Mouse (Mus musculus) lung, postnatal 0 days (tissue): ENCODE data around the gene Unc5c. TPM values are rescaled to one million over a fixed set of nuclear protein-coding genes. Genes with fewer than 3 reads are reported as not detected.

Source experiments
- ATAC-seq: fragments of 200-750 bp; cut with Nextera tagmentation; 2 replicates; pipeline ENCODE4 v1.8.0; 2017; ENCODE audit warnings: moderate library complexity
- DNase-seq: peaks from one replicate; pipeline ENCODE4 v3.0.0-alpha.2; 2016; ENCODE audit warnings: low spot score
- H3K27ac ChIP-seq: fragments of 300-500 bp; sonication (generic); 2 replicates; pipeline ENCODE4 v1.5.1; 2014; ENCODE audit warnings: antibody characterized with exemption, mild to moderate bottlenecking, low read length, mixed read lengths
- H3K27me3 ChIP-seq: fragments of 300-500 bp; sonication (generic); replicated peaks from 2 replicates; pipeline ENCODE4 v1.6.1; 2014; ENCODE audit warnings: low read length, mixed read lengths; ENCODE audit not compliant: insufficient read depth
- H3K36me3 ChIP-seq: fragments of 300-500 bp; sonication (generic); 2 replicates; pipeline ENCODE4 v1.6.1; 2014; ENCODE audit warnings: low read length, mixed read lengths; ENCODE audit not compliant: insufficient read depth
- H3K4me1 ChIP-seq: fragments of 300-500 bp; sonication (generic); 2 replicates; pipeline ENCODE4 v1.6.1; 2014; ENCODE audit warnings: antibody characterized with exemption, low read depth, low read length, mixed read lengths; ENCODE audit not compliant: insufficient read depth
- H3K4me2 ChIP-seq: fragments of 300-500 bp; sonication (generic); replicated peaks from 2 replicates; pipeline ENCODE4 v1.6.1; 2014; ENCODE audit warnings: low read depth, mild to moderate bottlenecking, low read length, moderate library complexity, mixed read lengths
- H3K4me3 ChIP-seq: fragments of 300-500 bp; sonication (generic); 2 replicates; pipeline ENCODE4 v1.5.1; 2014; ENCODE audit warnings: low read depth, low read length
- H3K9ac ChIP-seq: fragments of 300-500 bp; sonication (generic); replicated peaks from 2 replicates; pipeline ENCODE4 v1.6.1; 2014; ENCODE audit warnings: low read depth, mild to moderate bottlenecking
- H3K9me3 ChIP-seq: fragments of 300-500 bp; sonication (generic); 2 replicates; pipeline ENCODE4 v1.6.1; 2016; ENCODE audit warnings: low read length, mixed read lengths
- CTCF ChIP-seq: IDR thresholded peaks from 2 replicates; pipeline ENCODE4 v1.5.1; 2016; ENCODE audit warnings: antibody characterized with exemption, mild to moderate bottlenecking
- EP300 ChIP-seq: IDR thresholded peaks from 2 replicates; pipeline ENCODE4 v1.6.1; 2016; ENCODE audit warnings: antibody characterized with exemption, mild to moderate bottlenecking, control low read depth
- WGBS: fragments of 180-500 bp; shearing (Covaris S2); extraction: QIAGEN DNeasy Blood & Tissue Kit; methylation state at CpG from one replicate; pipeline ENCODE4 v1.1.7; 2014; 5-methylcytosine and 5-hydroxymethylcytosine counted together
- polyA plus RNA-seq: library from polyadenylated mRNA; unstranded; fragments of >200 nt; fragmentation: Nextera tagmentation; extraction: Ambion mirVana; gene quantifications from 2 replicates; pipeline ENCODE4 v1.2.1, GENCODE M21; 2015

The Unc5c gene
- polyA plus RNA-seq, 1 experiment from 2014 or later, result 6.5 TPM

DNA sequence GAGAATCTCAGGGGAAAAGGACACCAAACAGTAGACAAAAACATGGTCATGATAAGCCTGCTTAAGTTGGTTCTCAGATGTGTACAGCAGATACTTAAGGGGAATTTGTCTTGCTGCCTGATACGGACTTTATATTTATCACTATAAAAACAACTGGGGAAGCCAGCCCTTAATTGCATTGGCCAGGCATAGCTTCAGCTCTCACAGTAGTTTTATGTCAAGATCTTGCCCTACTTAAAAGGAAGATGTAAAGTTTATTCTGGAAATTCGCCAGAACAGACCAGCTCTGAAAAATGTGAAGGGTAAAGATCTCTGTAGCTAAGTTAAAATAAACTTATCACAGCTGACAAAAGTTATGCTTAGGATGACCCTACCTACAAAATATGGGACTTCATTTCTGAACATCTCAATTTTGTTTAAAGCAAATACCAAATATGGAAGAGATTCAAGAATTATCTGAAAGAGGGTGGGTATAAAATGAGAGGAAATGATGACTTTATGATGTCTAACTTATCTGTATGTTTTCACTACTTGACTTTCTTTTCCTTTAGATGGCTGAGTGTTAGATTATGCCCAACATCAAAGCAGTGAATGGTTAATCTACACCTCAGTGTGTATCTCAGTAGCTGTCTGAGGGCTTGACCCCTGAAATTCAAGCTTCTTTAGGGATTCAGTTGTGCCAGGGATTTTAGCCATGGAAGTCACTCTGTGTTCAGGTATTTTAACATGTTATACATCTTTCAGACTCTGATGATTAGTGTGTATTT lies 18.8 kb downstream of the Unc5c start:
- H3K9me3 ChIP-seq, result no peaks in the 10 kb centered on the region
- no peaks in the 10 kb centered on the region for H3K36me3 ChIP-seq
- DNase-seq (no peak), ATAC-seq (no peak)
- H3K4me1 ChIP-seq, result no peaks in the 10 kb centered on the region
- 19% methylated on average over 2 of the region's 2 CpGs for WGBS
- H3K4me3 ChIP-seq, result no peak overlapping the region
- no peak overlapping the region for H3K9ac ChIP-seq
- H3K27me3 ChIP-seq, result no peaks in the 10 kb centered on the region
- H3K4me2 ChIP-seq, result no peak overlapping the region
- TF ChIP-seq EP300, result no peak
- TF ChIP-seq CTCF, result no peak
- no peak overlapping the region for H3K27ac ChIP-seq

DNA sequence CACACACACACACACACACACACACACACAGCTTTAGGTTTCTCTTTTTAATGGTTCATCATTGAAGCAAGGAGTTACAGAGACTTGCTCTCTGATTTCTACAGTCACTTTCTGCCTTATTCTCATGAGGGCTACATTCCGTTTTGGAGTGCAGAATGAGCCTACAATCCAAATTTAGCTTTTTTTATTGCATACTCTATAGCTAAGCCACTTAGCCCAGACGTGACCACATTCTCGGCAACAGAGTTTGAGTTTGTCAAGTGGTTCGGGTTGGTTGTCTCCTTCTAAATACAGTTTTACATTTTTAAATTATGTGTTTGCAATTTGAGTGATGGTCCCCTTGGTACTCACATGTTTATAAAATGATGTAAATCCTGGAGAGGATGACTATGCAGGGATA lies 20.2 kb downstream of the Unc5c start:
- no peak overlapping the region for H3K4me3 ChIP-seq
- DNase-seq (no peak), ATAC-seq (no peak)
- TF ChIP-seq EP300 (no peak), CTCF (no peak)
- 51% methylated on average over 4 of the region's 4 CpGs for WGBS
- no peak overlapping the region for H3K27ac ChIP-seq
- H3K36me3 ChIP-seq, result no peaks in the 10 kb centered on the region
- H3K9me3 ChIP-seq, result no peaks in the 10 kb centered on the region
- no peak overlapping the region for H3K9ac ChIP-seq
- H3K27me3 ChIP-seq, result no peaks in the 10 kb centered on the region
- H3K4me1 ChIP-seq, result no peaks in the 10 kb centered on the region
- H3K4me2 ChIP-seq, result no peak overlapping the region

DNA sequence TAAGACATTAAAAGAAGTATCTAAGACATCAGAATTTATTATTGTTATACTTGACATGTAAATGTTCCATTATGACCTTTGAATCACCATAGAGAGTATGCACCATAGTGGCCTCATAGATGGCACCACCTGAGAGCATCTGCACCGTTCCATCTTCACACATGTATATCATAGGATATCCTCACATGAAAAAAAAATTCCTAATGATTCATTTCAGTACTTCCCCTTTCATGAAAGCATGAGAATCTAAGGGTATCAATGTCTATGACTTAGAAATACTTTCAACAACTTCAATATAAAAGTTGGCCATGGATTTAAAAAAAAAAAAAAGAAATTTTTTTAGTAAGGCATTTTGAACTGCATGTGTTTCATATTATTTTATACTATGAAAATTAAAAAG lies 25.6 kb downstream of the Unc5c start:
- no peaks in the 10 kb centered on the region for H3K27me3 ChIP-seq
- no peaks in the 10 kb centered on the region for H3K36me3 ChIP-seq
- H3K4me2 ChIP-seq, result no peak overlapping the region
- TF ChIP-seq EP300 (no peak), CTCF (no peak)
- ATAC-seq (no peak), DNase-seq (no peak)
- H3K4me1 ChIP-seq, result no peaks in the 10 kb centered on the region
- H3K4me3 ChIP-seq, result no peak overlapping the region
- WGBS, result 83% methylated on average over 1 of the region's 1 CpGs
- H3K27ac ChIP-seq, result no peak overlapping the region
- H3K9me3 ChIP-seq, result no peaks in the 10 kb centered on the region
- no peak overlapping the region for H3K9ac ChIP-seq

DNA sequence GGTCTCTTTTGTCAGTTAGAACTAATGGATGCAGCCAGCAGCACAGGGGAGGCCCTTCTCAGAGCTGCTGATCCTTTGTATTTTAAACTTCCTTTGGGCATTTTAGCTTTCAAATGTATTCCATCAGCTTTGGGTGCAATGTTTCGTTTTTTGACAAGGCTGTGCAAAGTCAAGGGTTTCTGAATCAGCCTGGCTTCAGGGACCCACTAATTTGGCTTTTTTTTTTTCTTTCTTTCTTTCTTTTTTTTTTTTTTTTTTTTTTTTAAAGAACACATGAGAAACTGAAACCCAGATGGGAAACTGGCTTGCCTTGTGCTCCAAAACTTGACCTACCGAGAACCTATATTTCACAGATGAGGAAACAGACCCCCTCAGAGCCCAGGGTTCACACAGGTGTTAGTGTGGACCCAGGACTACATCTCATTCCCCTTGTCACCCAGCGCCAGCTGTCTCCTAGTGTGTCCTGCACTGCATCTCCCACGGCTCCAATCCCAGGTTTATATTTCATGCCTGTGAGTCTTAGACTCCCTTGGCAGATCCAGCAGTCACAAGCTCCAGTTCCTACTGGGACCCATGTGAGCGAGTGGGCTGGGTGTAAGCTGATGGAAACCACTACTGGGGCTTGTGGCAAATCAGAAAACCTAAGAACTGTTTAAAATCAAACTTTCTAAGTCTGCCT lies 26.4 kb downstream of the Unc5c start:
- H3K27ac ChIP-seq, result no peak overlapping the region
- no peaks in the 10 kb centered on the region for H3K27me3 ChIP-seq
- peak overlapping the region; percentile 28; the same call in 1 of the 2 replicates for H3K4me2 ChIP-seq
- no peaks in the 10 kb centered on the region for H3K4me1 ChIP-seq
- WGBS, result 35% methylated on average over 5 of the region's 5 CpGs
- H3K4me3 ChIP-seq, result no peak overlapping the region
- H3K9me3 ChIP-seq, result no peaks in the 10 kb centered on the region
- ATAC-seq (no peak), DNase-seq (no peak)
- no peak for TF ChIP-seq EP300
- no peak for TF ChIP-seq CTCF
- no peak overlapping the region for H3K9ac ChIP-seq
- no peaks in the 10 kb centered on the region for H3K36me3 ChIP-seq

DNA sequence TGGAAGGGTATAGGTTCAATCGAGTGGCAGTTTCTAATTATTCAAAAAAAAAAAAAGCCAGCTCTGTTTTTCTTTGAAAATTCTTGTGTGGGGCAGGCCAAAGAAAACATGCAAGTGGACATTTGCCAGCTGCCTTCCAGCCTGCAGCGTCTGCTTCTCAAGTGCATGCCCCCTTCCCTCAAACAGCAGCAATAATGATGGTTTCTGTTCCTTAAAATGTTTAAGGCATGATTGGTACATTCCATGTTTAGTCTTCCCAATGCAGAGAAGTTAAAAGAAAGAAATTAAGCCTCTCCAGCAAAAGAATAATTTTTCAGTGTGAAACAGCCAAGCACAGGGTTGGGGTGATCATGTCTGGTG lies 26.9 kb downstream of the Unc5c start:
- H3K4me2 ChIP-seq, result no peak overlapping the region
- ATAC-seq, result no peak
- no peak for DNase-seq
- H3K27me3 ChIP-seq, result no peaks in the 10 kb centered on the region
- TF ChIP-seq CTCF, result no peak
- TF ChIP-seq EP300, result no peak
- H3K9ac ChIP-seq, result no peak overlapping the region
- H3K27ac ChIP-seq, result no peak overlapping the region
- no peaks in the 10 kb centered on the region for H3K4me1 ChIP-seq
- H3K9me3 ChIP-seq, result no peaks in the 10 kb centered on the region
- WGBS, result 27% methylated on average over 2 of the region's 2 CpGs
- H3K36me3 ChIP-seq, result no peaks in the 10 kb centered on the region
- H3K4me3 ChIP-seq, result no peak overlapping the region

DNA sequence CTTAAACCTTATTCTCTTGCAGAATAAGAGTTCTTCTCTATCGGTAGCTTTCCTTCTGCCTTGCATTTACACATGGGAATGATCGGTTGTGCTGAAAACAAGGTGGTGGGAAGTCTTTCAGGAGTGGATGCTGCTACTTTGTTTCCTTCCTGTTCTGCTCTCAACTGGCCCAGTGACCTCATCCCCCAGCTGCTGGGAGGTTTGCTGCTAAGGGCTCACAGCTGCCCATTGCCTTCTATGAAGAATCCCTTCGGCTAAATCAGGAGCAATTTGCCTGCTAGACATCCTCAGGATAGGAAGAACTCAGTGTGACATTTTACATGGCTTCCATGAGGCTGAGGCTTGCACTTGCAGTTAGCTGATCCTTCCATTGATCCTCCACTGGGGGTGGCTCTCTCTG lies 28.0 kb downstream of the Unc5c start:
- H3K4me2 ChIP-seq, result no peak overlapping the region
- 50% methylated on average over 3 of the region's 3 CpGs for WGBS
- H3K4me3 ChIP-seq, result no peak overlapping the region
- DNase-seq (no peak), ATAC-seq (no peak)
- TF ChIP-seq CTCF (no peak), EP300 (no peak)
- no peaks in the 10 kb centered on the region for H3K4me1 ChIP-seq
- H3K27ac ChIP-seq, result no peak overlapping the region
- H3K9me3 ChIP-seq, result no peaks in the 10 kb centered on the region
- H3K9ac ChIP-seq, result no peak overlapping the region
- H3K27me3 ChIP-seq, result no peaks in the 10 kb centered on the region
- no peaks in the 10 kb centered on the region for H3K36me3 ChIP-seq
